Mouse (Mus musculus): ENCODE measurements at regions not wholly inside any gene's neighbourhood (a gene's known extent, or its start where the extent isn't known, plus 50 kb on each side); places are given as distances from the start of the nearest gene placed in this dataset.
A peak's percentile ranks its signal among the peaks of the same experiment; 100 is the strongest.
"Not testable (repeated sequence)": the region's sequence is repeated elsewhere in the genome, so short reads cannot be mapped to it uniquely, and the experiment has no call there.

- DNase-seq (ENCODE audit: low read depth, low spot score), result no peak
These were observed 168.7 kb upstream of the Mon1b start for GRCm38 (mm10) chr8:113466683-113467082.

DNA sequence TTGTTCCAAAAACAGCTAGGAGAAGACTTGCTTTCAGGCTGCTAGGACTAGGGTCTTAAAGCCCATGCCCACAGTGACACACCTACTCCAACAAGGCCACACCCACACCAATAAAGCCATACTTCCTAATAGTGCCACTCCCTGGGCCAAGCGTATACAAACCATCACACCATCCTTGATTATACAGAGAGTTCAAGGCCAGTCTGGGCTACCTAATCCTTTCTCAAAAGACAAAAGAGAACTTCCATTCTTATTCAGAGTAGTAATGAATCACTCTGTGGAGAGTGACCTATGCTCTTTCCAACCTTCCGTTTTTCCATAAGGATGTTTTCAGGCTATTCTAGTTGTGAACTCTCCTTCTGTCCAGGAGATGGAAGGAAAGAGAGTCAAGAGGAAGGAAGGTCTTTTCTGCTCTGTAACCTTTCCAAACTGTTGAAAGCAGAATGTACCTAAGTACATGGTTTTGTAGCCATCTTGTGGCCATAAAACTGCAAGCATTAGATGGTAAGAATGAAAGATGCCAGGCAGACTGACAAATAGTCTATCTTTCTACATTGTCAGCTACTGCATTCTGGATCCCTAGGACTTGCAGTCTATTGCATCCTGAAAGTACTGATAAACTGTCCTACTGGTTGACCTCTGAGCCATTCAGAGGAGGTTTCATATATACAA lies 145.8 kb upstream of the Mon1b start:
- no peak for DNase-seq (ENCODE audit: low read depth, low spot score)

DNA sequence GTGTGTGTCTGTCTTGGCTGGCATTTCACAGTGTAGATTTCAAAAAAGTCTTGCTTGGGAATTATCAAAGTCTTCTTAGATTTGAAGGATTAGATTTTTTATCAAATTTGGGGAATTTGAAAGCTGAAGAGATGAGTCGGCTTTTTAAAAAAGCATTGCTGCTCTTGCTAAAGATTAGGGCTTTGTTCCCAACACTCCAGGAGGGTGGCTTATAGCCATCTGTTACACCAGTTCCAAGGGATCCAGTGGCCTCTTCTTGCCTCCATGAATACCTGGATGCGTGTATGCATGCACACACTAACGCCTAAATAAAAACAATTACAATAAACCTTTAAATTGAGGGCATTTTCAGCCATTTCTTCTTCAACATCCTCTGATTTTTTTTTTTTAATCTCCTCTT lies 144.5 kb upstream of the Mon1b start:
- no peak for DNase-seq (ENCODE audit: low read depth, low spot score)

GRCm38 (mm10) chr8:113496896-113497295 lies 138.5 kb upstream of the Mon1b start:
- DNase-seq (ENCODE audit: low read depth, low spot score), result no peak

DNA sequence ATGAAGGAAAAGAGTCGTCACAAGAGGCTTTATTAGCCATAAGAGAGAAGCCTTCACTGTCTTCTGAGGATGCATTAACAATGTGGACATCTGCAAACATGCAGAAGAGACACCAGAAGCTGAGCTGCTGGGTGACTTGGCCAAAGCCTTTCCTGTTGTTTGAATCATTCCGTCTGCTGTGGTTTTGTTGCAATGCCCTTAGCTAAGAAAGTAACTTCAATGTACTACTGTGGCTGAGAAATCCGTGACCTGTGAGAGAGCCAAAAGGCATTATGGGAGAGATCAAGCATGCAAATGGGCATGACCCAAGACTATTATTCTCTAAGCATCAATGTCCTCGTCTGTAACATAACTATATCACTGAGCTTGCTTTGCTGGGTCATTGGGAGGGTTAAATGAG lies 132.7 kb upstream of the Mon1b start:
- DNase-seq (ENCODE audit: low read depth, low spot score), result no peak

GRCm38 (mm10) chr8:113512856-113513255 lies 122.5 kb upstream of the Mon1b start:
- DNase-seq (ENCODE audit: low read depth, low spot score), result no peak

DNA sequence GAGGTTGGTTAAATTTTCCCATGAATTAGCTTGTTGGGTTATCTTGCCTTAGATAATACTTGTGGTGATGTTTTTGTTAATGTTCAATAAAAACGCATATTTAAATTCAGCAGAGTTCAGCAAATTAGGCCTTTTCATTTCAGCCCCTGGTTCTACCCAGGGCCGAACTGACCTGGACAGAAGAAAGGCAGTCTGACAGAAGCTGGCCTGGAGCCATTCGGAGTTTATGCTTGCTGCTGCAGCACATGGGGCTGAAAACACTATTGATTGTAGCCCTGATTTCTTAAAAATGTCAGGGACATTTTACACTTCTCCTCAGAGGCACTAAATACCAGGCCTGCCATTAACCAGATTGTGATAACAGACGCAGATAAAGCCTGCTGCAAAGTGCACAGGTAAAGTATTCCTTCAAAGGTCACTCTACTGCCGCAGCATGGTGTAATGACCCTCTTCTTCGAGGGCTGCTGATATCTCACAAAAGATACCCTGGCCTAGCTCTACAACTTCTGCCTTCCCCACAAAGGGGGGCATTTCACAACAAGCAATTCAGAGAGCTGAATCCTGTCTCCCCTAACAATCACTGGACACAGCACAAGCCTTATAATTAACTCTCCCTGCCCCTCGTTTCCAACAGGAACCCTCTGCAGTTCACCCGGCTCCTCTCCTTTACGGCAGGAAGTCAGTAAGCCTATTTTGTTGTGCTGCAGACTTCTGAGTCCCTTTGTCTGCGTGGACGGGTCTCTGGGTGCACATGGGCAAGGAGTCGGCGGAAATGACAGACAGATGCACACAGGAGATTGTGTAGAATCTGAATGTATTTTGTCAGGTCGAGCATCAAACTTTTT lies 121.3 kb upstream of the Mon1b start:
- DNase-seq (ENCODE audit: low read depth, low spot score), result no peak

DNA sequence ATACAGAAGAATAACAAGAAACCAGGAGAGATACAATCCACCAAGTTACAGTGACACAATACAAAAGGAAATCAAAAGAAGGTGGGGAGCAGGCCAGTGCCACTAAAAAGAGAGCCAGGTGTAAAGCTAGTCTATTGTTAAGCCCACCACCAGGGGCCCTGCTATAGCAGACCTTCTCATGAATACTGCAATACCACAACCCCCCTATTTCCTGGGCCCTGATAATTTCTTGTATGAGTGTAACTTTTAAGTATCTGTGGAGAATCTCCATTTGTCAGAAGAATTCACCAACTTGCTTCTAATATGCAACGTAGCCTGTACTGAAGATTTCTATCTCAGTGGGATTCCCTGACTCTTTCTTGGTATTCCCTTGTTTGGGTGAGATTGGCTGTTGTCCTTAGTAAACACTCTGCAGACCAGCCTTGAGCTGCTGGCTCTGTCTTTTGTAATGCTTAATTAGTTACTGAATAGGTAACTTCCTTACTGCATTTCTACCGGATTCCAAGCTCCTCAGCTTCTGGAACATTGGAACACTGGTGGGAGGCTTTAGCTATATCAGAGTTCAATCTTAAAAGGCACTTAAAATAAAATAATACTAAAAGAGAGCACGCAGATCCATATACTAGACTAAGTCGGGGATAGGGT lies 120.5 kb upstream of the Mon1b start:
- DNase-seq (ENCODE audit: low read depth, low spot score), result not testable (repeated sequence)

GRCm38 (mm10) chr8:113516176-113516575 lies 119.2 kb upstream of the Mon1b start:
- DNase-seq (ENCODE audit: low read depth, low spot score), result no peak

DNA sequence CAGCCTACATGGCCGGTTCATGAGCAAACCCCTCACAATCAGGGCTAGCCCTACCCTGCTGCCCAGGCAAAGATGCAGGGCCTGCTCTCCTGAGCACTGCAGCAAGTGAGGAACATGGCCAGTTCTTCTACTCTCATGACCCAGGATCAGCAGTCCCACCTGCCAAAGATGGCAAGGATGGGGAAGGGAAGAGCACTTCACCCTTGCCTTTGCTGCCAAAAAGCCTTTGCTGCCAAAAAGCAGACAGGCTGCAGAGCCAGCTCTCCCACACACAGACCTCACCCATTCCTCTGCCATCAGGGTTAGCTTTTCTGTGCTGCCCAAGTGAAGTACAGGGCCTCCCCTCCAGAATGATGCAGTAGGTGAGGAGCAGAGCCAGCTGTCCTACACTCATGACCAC lies 117.5 kb upstream of the Mon1b start:
- DNase-seq (ENCODE audit: low read depth, low spot score), result no peak

GRCm38 (mm10) chr8:113523561-113523960 lies 111.8 kb upstream of the Mon1b start:
- no peak for DNase-seq (ENCODE audit: low read depth, low spot score)

DNA sequence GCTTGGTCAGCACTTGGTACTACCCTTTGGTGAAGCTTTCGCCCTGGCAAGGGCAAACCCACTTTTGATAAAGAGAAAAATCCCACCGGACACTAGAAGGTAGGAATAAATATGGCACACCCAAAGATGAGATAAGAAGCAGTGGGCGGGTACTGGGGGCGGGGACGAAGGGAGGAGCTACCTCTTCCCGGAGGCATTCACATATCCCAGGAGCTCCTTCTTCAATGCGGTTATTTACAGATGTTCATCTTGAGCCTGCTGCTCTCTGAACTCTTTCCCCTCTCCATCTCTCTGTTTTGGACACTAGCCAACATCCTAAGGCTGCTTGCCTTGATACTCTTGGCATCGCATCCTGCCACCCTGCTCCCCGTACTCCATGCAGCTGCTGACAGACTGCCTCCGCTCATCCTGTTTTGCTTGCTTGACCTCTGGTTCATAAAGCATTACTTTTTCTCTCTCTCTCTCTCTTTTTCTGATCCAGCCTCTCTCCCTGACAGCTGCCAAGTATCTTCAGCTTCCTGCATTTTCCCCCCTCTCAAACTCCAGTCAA lies 104.2 kb upstream of the Mon1b start:
- DNase-seq (ENCODE audit: low read depth, low spot score), result no peak

- DNase-seq (ENCODE audit: low read depth, low spot score), result no peak
These were observed 102.5 kb upstream of the Mon1b start for GRCm38 (mm10) chr8:113532881-113533280.

GRCm38 (mm10) chr8:113541437-113541836 lies 94.0 kb upstream of the Mon1b start:
- no peak for DNase-seq (ENCODE audit: low read depth, low spot score)

GRCm38 (mm10) chr8:113542082-113542481 lies 93.3 kb upstream of the Mon1b start:
- DNase-seq (ENCODE audit: low read depth, low spot score), result no peak

DNA sequence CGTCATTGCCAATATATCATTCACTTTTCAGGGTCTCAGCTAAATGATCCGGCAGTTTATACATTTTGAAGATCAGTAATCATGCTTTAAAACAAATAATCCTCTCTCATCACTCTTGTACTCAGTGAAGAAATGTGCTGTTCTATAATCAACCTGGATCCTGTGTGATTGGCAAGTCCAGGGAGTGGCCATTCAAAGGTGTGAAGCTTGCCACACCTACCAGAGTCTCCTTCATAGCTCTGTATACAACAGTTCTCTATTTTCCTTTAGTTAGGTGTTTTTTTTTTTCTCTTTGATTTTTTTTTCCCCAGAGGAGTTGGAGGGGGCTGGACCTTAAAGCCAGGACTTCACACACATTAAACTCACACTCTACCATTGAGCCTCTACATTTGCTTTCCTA lies 92.7 kb upstream of the Mon1b start:
- no peak for DNase-seq (ENCODE audit: low read depth, low spot score)

GRCm38 (mm10) chr8:113549200-113549599 lies 86.2 kb upstream of the Mon1b start:
- no peak for DNase-seq (ENCODE audit: low read depth, low spot score)

- no peak for DNase-seq (ENCODE audit: low read depth, low spot score)
These were observed 83.7 kb upstream of the Mon1b start for GRCm38 (mm10) chr8:113551454-113552273.

GRCm38 (mm10) chr8:113552826-113553225 lies 82.6 kb upstream of the Mon1b start:
- DNase-seq (ENCODE audit: low read depth, low spot score), result peak; percentile 44

DNA sequence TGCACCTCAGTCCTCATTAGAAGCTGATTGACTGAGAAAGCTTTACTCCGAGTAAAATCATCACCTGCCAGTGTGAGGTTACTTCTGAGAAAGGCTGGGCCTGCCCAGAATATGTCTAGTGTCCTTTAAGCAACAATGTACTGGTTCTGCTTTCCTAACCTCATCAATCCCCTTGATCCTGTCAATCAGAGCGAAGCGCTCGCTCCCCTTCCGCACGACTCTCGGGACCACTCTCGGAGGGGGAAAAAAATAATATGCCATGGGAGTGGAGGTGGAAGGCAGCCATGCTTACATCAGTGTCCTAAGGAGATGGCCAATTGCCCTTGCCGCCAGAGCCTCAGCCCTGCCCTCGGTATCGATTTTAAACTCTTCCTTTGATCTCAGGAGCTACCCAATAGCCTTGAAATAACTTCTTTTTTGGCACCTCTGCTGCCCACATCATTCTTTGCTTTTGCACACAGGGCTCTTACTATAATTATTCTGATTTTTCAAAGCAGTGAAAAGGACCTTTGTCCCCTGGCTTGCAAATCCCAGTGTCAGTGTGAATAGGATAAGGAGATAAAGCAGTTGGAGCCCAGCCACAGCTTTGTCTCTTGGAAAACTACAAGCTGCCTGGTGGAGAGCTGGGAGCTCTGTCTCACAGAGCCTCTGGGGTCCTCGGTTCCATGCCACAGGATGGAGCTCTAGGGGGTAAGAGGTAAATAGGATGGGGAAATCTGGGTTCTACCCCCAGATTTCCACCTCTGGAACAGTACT lies 80.5 kb upstream of the Mon1b start:
- no peak for DNase-seq (ENCODE audit: low read depth, low spot score)

GRCm38 (mm10) chr8:113556994-113557393 lies 78.4 kb upstream of the Mon1b start:
- no peak for DNase-seq (ENCODE audit: low read depth, low spot score)

All from telencephalon, adult 2 months (tissue).